Mouse (Mus musculus) CH12.LX (cell line): ENCODE measurements around the gene Glp2r. TPM values are rescaled to one million over a fixed set of nuclear protein-coding genes. Genes with fewer than 3 reads are reported as not detected.

ENCODE experiments used
- DNase-seq: peaks from one replicate; pipeline ENCODE4 v3.0.0-alpha.2; 2013; ENCODE audit errors: extremely low read depth
- H3K27ac ChIP-seq: 2 replicates; pipeline ENCODE4 v1.5.1; 2012; ENCODE audit warnings: low read depth, mild to moderate bottlenecking, control low read depth, moderate library complexity; ENCODE audit not compliant: insufficient read depth
- H3K27me3 ChIP-seq: replicated peaks from 2 replicates; pipeline ENCODE3; 2012; ENCODE audit warnings: inconsistent platforms
- H3K36me3 ChIP-seq, 2 experiments: replicated peaks in 1 of 2; 2 replicates each; pipeline versions ENCODE3 to v1.6.1; 2012; ENCODE audit warnings: inconsistent platforms in 1 of 2, low read length in 1 of 2, mild to moderate bottlenecking in 1 of 2, mixed read lengths in 1 of 2, moderate library complexity in 1 of 2; ENCODE audit not compliant: control insufficient read depth in 1 of 2, insufficient read depth in 1 of 2
- H3K4me1 ChIP-seq, 2 experiments: 2 replicates each; pipeline ENCODE4 v1.6.1; 2012; ENCODE audit warnings: inconsistent platforms in 1 of 2, moderate library complexity in 1 of 2; ENCODE audit not compliant: insufficient read depth in 2 of 2, control insufficient read depth in 1 of 2
- H3K4me2 ChIP-seq: 2 replicates; pipeline ENCODE4 v1.6.1; 2012; ENCODE audit warnings: low read depth, mild to moderate bottlenecking, control low read depth; ENCODE audit not compliant: poor library complexity, insufficient read depth, severe bottlenecking
- H3K4me3 ChIP-seq, 3 experiments: fragments of 150-350 bp in 1 of 3; sonication (generic) in 1 of 3; replicated peaks in 1 of 3; 2 replicates each; pipeline versions ENCODE3 to v1.5.1; 2011 to 2012; ENCODE audit warnings: low read depth in 2 of 3, low read length in 2 of 3, mild to moderate bottlenecking in 2 of 3, moderate library complexity in 2 of 3, control low read depth in 1 of 3, improper control_type of control experiment in 1 of 3, inconsistent platforms in 1 of 3, mixed read lengths in 1 of 3; ENCODE audit not compliant: poor library complexity in 1 of 3
- H3K79me2 ChIP-seq: replicated peaks from 2 replicates; pipeline ENCODE4 v1.6.1; 2012; ENCODE audit warnings: mild to moderate bottlenecking, moderate library complexity; ENCODE audit not compliant: control insufficient read depth, poor library complexity, insufficient read depth, severe bottlenecking; ENCODE audit errors: extremely low read depth
- H3K9ac ChIP-seq: 2 replicates; pipeline ENCODE4 v1.6.1; 2012; ENCODE audit warnings: low read depth, mild to moderate bottlenecking, control low read depth, moderate library complexity; ENCODE audit not compliant: insufficient read depth
- H3K9me3 ChIP-seq: replicated peaks from 2 replicates; pipeline ENCODE3; 2012; ENCODE audit warnings: low read length, inconsistent platforms, mixed read lengths
- E2F4 ChIP-seq: IDR thresholded peaks from 2 replicates; pipeline ENCODE4 v1.6.1; 2011; ENCODE audit warnings: low read depth, low read length, improper control_type of control experiment; ENCODE audit not compliant: insufficient replicate concordance
- EP300 ChIP-seq: IDR thresholded peaks from 2 replicates; pipeline ENCODE4 v1.6.1; 2011; ENCODE audit warnings: low read length, improper control_type of control experiment
- ETS1 ChIP-seq: conservative IDR thresholded peaks from 2 replicates; pipeline ENCODE4 v1.6.1; 2012; ENCODE audit warnings: low read depth, mild to moderate bottlenecking, inconsistent platforms, low read length, improper control_type of control experiment, moderate library complexity
- HCFC1 ChIP-seq: IDR thresholded peaks from 2 replicates; pipeline ENCODE4 v1.6.1; 2012; ENCODE audit warnings: low read depth, mild to moderate bottlenecking, inconsistent platforms, low read length, improper control_type of control experiment
- IRF4 ChIP-seq: IDR thresholded peaks from 2 replicates; pipeline ENCODE4 v1.6.1; 2014; ENCODE audit warnings: low read depth, mild to moderate bottlenecking, inconsistent platforms, low read length, improper control_type of control experiment
- KAT2A ChIP-seq: IDR thresholded peaks from 2 replicates; pipeline ENCODE4 v1.6.1; 2012; ENCODE audit warnings: low read length, improper control_type of control experiment, inconsistent platforms; ENCODE audit not compliant: insufficient replicate concordance
- MAFK ChIP-seq: IDR thresholded peaks from 2 replicates; pipeline ENCODE4 v1.6.1; 2011; ENCODE audit warnings: low read length, improper control_type of control experiment; ENCODE audit not compliant: insufficient replicate concordance
- MAZ ChIP-seq: IDR thresholded peaks from 2 replicates; pipeline ENCODE4 v1.6.1; 2012; ENCODE audit warnings: low read depth, mild to moderate bottlenecking, inconsistent platforms, low read length, improper control_type of control experiment, moderate library complexity
- MEF2A ChIP-seq: IDR thresholded peaks from 2 replicates; pipeline ENCODE4 v1.6.1; 2014; ENCODE audit warnings: low read depth, mild to moderate bottlenecking, inconsistent platforms, low read length, improper control_type of control experiment, borderline replicate concordance
- NELFE ChIP-seq: IDR thresholded peaks from 2 replicates; pipeline ENCODE4 v1.6.1; 2011; ENCODE audit warnings: low read depth, low read length, improper control_type of control experiment
- NRF1 ChIP-seq: IDR thresholded peaks from 2 replicates; pipeline ENCODE4 v1.6.1; 2014; ENCODE audit warnings: low read depth, mild to moderate bottlenecking, inconsistent platforms, low read length, improper control_type of control experiment, moderate library complexity
- PAX5 ChIP-seq: IDR thresholded peaks from 2 replicates; pipeline ENCODE4 v1.6.1; 2012; ENCODE audit warnings: low read length, inconsistent platforms, mixed read lengths
- POLR2A ChIP-seq: IDR thresholded peaks from 2 replicates; pipeline ENCODE4 v1.6.1; 2011; ENCODE audit warnings: low read depth, mild to moderate bottlenecking, improper control_type of control experiment, low read length
- POLR2AphosphoS2 ChIP-seq: IDR thresholded peaks from 2 replicates; pipeline ENCODE4 v1.6.1; 2011; ENCODE audit warnings: low read depth, low read length, improper control_type of control experiment
- RAD21 ChIP-seq: IDR thresholded peaks from 2 replicates; pipeline ENCODE4 v1.6.1; 2011; ENCODE audit warnings: low read depth, mild to moderate bottlenecking, low read length, improper control_type of control experiment, moderate library complexity
- SIN3A ChIP-seq: IDR thresholded peaks from 2 replicates; pipeline ENCODE4 v1.6.1; 2012; ENCODE audit warnings: low read length, improper control_type of control experiment, inconsistent platforms
- TBP ChIP-seq: conservative IDR thresholded peaks from 2 replicates; pipeline ENCODE4 v1.6.1; 2011; ENCODE audit warnings: low read depth, low read length, improper control_type of control experiment
- TCF12 ChIP-seq: IDR thresholded peaks from 2 replicates; pipeline ENCODE4 v1.6.1; 2014; ENCODE audit warnings: low read depth, mild to moderate bottlenecking, inconsistent platforms, low read length, improper control_type of control experiment
- UBTF ChIP-seq: IDR thresholded peaks from 2 replicates; pipeline ENCODE4 v1.6.1; 2012; ENCODE audit warnings: low read depth, mild to moderate bottlenecking, inconsistent platforms, low read length, improper control_type of control experiment, moderate library complexity
- ZC3H11A ChIP-seq: IDR thresholded peaks from 2 replicates; pipeline ENCODE4 v1.6.1; 2012; ENCODE audit warnings: low read depth, mild to moderate bottlenecking, inconsistent platforms, low read length, improper control_type of control experiment
- ZNF384 ChIP-seq: IDR thresholded peaks from 2 replicates; pipeline ENCODE4 v1.6.1; 2012; ENCODE audit warnings: low read depth, low read length, improper control_type of control experiment, inconsistent platforms
- dilution Hi-C: fragments of 300-500 bp; cut with MboI; formaldehyde crosslinking; loops from 2 replicates; pipeline ENCODE4 v1.14.3; 2020; ENCODE audit warnings: low sequenced_read_pairs; ENCODE audit not compliant: extremely low pct_unique_long_range_greater_than_20kb, extremely low pct_ligation_motif_present
- in situ Hi-C: fragments of 300-500 bp; cut with MboI; formaldehyde crosslinking; loops from 3 replicates; pipeline ENCODE4 v1.14.3; 2019; ENCODE audit warnings: low sequenced_read_pairs, low pct_ligation_motif_present, low pct_unique_long_range_greater_than_20kb, mixed read lengths
- polyA plus RNA-seq: library from polyadenylated mRNA; unstranded; fragments of >175 nt; gene quantifications from 2 replicates; pipeline ENCODE4 v1.2.1, GENCODE M21; 2012; ENCODE audit warnings: low read depth; ENCODE audit not compliant: insufficient read length
- total RNA-seq, 2 experiments: library from RNA; depleted of rRNA; stranded (reverse); fragments of 300-350 nt in 1 of 2; fragments of >200 nt in 1 of 2; gene quantifications; 2 replicates each; pipeline ENCODE4 v1.2.3; 2012 to 2014

Gene Glp2r
- total and polyA plus RNA-seq, 3 experiments: 0.04 to 0.09 (median 0.07) TPM

- no peak overlapping the region for H3K27ac ChIP-seq
- H3K36me3 ChIP-seq: no peaks in the 10 kb centered on the region
- TF ChIP-seq NELFE (no peak), ZC3H11A (no peak), KAT2A (no peak), MAFK (no peak), EP300 (no peak), E2F4 (no peak), IRF4 (no peak), SIN3A (no peak), MEF2A (no peak), POLR2AphosphoS2 (no peak), POLR2A (no peak), RAD21 (no peak), NRF1 (no peak), HCFC1 (no peak), TCF12 (no peak)
- H3K27me3 ChIP-seq: peaks cover 3% of the 10 kb centered on the region
- no peak overlapping the region for H3K4me2 ChIP-seq
- dilution Hi-C loops (no loop called here), in situ Hi-C loops (no loop called here)
- H3K4me1 ChIP-seq: 0 out of 4 replicates have a peak, but pooled peaks cover 0 to 3% of the 10 kb centered on the region in 2 experiments
- no peaks in the 10 kb centered on the region for H3K79me2 ChIP-seq
- no peak overlapping the region for H3K4me3 ChIP-seq
- no peak for DNase-seq
- H3K9ac ChIP-seq: no peak overlapping the region
- H3K9me3 ChIP-seq: no peaks in the 10 kb centered on the region
Measured at GRCm38 (mm10) chr11:67790182-67790581, 19.2 kb upstream of the Glp2r start.

GRCm38 (mm10) chr11:67774379-67774778, 3.4 kb upstream of the Glp2r start, which contains the start of gene Gsg1l2:
Gene Gsg1l2, plus strand, starts transcription at chr11:67774608.
- no peaks in the 10 kb centered on the region for H3K9me3 ChIP-seq
- no peak for DNase-seq
- in situ Hi-C loops: no loop called here
- peaks cover 0 to 13% of the 10 kb centered on the region in 2 experiments; a peak in 2 of 4 replicates for H3K4me1 ChIP-seq
- dilution Hi-C loops: no loop called here
- no peaks in the 10 kb centered on the region for H3K36me3 ChIP-seq
- H3K27me3 ChIP-seq: no peaks in the 10 kb centered on the region
- H3K79me2 ChIP-seq: no peaks in the 10 kb centered on the region
- H3K4me2 ChIP-seq: no peak within 1 kb of the TSS
- no peak within 1 kb of the TSS for H3K9ac ChIP-seq
- H3K4me3 ChIP-seq: no peak within 1 kb of the TSS
- TF ChIP-seq ZNF384 (no peak), ETS1 (no peak), MAZ (no peak), UBTF (no peak), PAX5 (no peak), IRF4 (no peak), POLR2A (no peak), TBP (no peak)
- H3K27ac ChIP-seq: no peak within 1 kb of the TSS
